Mouse (Mus musculus) testis, postnatal 14 days (tissue): ENCODE data around the gene 1110051M20Rik.

Experiments
- DNase-seq: peaks from one replicate; pipeline ENCODE4 v3.0.0; 2021; ENCODE audit warnings: low spot score

1110051M20Rik gene

GRCm38 (mm10) chr2:91302845-91303244 lies 141.7 kb downstream of the 1110051M20Rik start:
- DNase-seq = no peak

- DNase-seq = no peak
Observed at GRCm38 (mm10) chr2:91301836-91302235, 142.7 kb downstream of the 1110051M20Rik start.

GRCm38 (mm10) chr2:91300784-91301183 lies 143.7 kb downstream of the 1110051M20Rik start:
- DNase-seq = no peak

GRCm38 (mm10) chr2:91299156-91299555 lies 145.3 kb downstream of the 1110051M20Rik start:
- no peak for DNase-seq

GRCm38 (mm10) chr2:91295895-91296294 lies 148.6 kb downstream of the 1110051M20Rik start:
- DNase-seq = no peak

- no peak for DNase-seq
Observed at GRCm38 (mm10) chr2:91294226-91294625, 150.3 kb downstream of the 1110051M20Rik start.

GRCm38 (mm10) chr2:91291197-91292007 lies 153.1 kb downstream of the 1110051M20Rik start:
- DNase-seq = peak; percentile 40

GRCm38 (mm10) chr2:91287563-91287962 lies 156.9 kb downstream of the 1110051M20Rik start:
- DNase-seq = no peak

GRCm38 (mm10) chr2:91285885-91286505 lies 158.5 kb downstream of the 1110051M20Rik start:
- DNase-seq = peak; percentile 61

GRCm38 (mm10) chr2:91284375-91285199 lies 159.9 kb downstream of the 1110051M20Rik start:
- no peak for DNase-seq

GRCm38 (mm10) chr2:91283972-91284371 lies 160.5 kb downstream of the 1110051M20Rik start:
- no peak for DNase-seq

- no peak for DNase-seq
Observed at GRCm38 (mm10) chr2:91281366-91281765, 163.1 kb downstream of the 1110051M20Rik start.

- DNase-seq = no peak
Observed at GRCm38 (mm10) chr2:91279372-91279755, 165.1 kb downstream of the 1110051M20Rik start.

- no peak for DNase-seq
Observed at GRCm38 (mm10) chr2:91278749-91279371, 165.6 kb downstream of the 1110051M20Rik start.

GRCm38 (mm10) chr2:91269687-91270133 lies 174.8 kb downstream of the 1110051M20Rik start:
- no peak for DNase-seq

GRCm38 (mm10) chr2:91268706-91269105 lies 175.8 kb downstream of the 1110051M20Rik start:
- no peak for DNase-seq

GRCm38 (mm10) chr2:91268042-91268441 lies 176.5 kb downstream of the 1110051M20Rik start:
- DNase-seq = no peak

- peak; percentile 97 for DNase-seq
Observed at GRCm38 (mm10) chr2:91264711-91265681, 179.5 kb downstream of the 1110051M20Rik start, which contains the start of gene Arfgap2. Gene Arfgap2, plus strand, starts transcription at chr2:91264974.

- peak; percentile 15 for DNase-seq
Observed at GRCm38 (mm10) chr2:91263692-91264660, 180.5 kb downstream of the 1110051M20Rik start.
